Mouse (Mus musculus): ENCODE results near the gene Acadl. TPM values are rescaled to one million over a fixed set of nuclear protein-coding genes. Genes with fewer than 3 reads are reported as not detected.

Acadl gene
- polyA plus RNA-seq, 1 experiment, result 141 TPM

- TF ChIP-seq REST (IDR thresholded peaks at IDR 0.05; ENCODE audit: insufficient read depth, insufficient read length), result no peak
- no peak for TF ChIP-seq MAX (IDR thresholded peaks at IDR 0.05; ENCODE audit: low read depth)
- TF ChIP-seq USF1 (IDR thresholded peaks at IDR 0.05; ENCODE audit: low read depth), result no peak
- TF ChIP-seq MYOG (IDR thresholded peaks at IDR 0.05; ENCODE audit: control insufficient read depth in 1 of 3, insufficient read depth in 1 of 3, insufficient read length in 2 of 3, low read depth in 2 of 3), result no peak
- no peak for TF ChIP-seq TCF12 (IDR thresholded peaks at IDR 0.05; ENCODE audit: insufficient read depth, poor library complexity, severe bottlenecking)
- TF ChIP-seq TCF3 (IDR thresholded peaks at IDR 0.05; ENCODE audit: insufficient read length, low read depth), result no peak
- no peak for TF ChIP-seq POLR2AphosphoS2 (IDR thresholded peaks at IDR 0.05; ENCODE audit: insufficient read length, low read depth)
- no peak for TF ChIP-seq MYOD1 (IDR thresholded peaks at IDR 0.05; ENCODE audit: control insufficient read depth in 1 of 3, insufficient read length in 2 of 3, low read depth in 2 of 3)
- TF ChIP-seq CEBPB (IDR thresholded peaks at IDR 0.05; ENCODE audit: insufficient read depth, poor library complexity, severe bottlenecking), result no peak
- TF ChIP-seq E2F4 (IDR thresholded peaks at IDR 0.05; ENCODE audit: insufficient read depth), result no peak
- TF ChIP-seq SRF (IDR thresholded peaks at IDR 0.05; ENCODE audit: control insufficient read depth, insufficient read length, low read depth), result no peak
- no peak for TF ChIP-seq POLR2A (IDR thresholded peaks at IDR 0.05; ENCODE audit: insufficient read length, low read depth)
- Histone ChIP-seq H3K4me3 (no peak overlapping the region), H3ac (ENCODE audit: control insufficient read depth, insufficient read length) (no peak overlapping the region), H3K27me3 (ENCODE audit: control insufficient read depth, insufficient read depth, insufficient read length) (no peaks in the 10 kb centered on the region), H3K36me3 (ENCODE audit: control insufficient read depth, insufficient read depth) (peaks cover 11% of the 10 kb centered on the region), H3K4me2 (ENCODE audit: low read depth) (no peak overlapping the region), H3K79me2 (ENCODE audit: control insufficient read depth, insufficient read depth) (no peaks in the 10 kb centered on the region)
Observed at GRCm38 (mm10) chr1:66837207-66837606, 25.9 kb downstream of the Acadl start.

DNA sequence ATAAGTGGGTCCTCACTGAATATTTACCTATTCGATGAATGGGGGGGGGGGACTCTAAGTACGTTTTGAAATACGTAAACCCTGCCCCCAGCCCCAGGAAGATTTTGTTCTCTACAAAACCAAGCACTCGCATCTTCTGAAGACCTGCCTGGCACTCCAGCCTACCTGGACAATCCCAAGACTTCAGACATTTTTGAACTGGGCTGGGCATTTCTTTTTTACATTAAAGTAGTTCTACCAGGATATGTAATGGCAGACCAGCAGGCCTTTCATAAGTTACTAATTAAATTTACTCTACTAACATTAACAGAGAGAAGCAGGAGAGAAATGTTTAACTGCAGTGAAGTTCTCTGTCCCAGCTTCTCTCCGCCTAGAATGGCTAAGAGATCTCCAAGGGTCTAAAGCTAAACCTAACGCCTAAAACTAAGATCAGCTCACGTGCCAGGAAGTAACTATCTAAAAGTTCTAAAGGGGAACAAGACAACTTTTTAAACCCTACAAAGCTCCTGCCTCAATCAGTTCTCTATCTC is 30.4 kb downstream of the Acadl start:
- Histone ChIP-seq H3K4me2 (ENCODE audit: low read depth) (no peak overlapping the region), H3K4me3 (no peak overlapping the region), H3ac (ENCODE audit: control insufficient read depth, insufficient read length) (no peak overlapping the region), H3K27me3 (ENCODE audit: control insufficient read depth, insufficient read depth, insufficient read length) (no peaks in the 10 kb centered on the region), H3K36me3 (ENCODE audit: control insufficient read depth, insufficient read depth) (peaks cover 14% of the 10 kb centered on the region), H3K79me2 (ENCODE audit: control insufficient read depth, insufficient read depth) (no peaks in the 10 kb centered on the region)
- no peak for TF ChIP-seq CEBPB (IDR thresholded peaks at IDR 0.05; ENCODE audit: insufficient read depth, poor library complexity, severe bottlenecking)
- no peak for TF ChIP-seq MYOG (IDR thresholded peaks at IDR 0.05; ENCODE audit: control insufficient read depth in 1 of 3, insufficient read depth in 1 of 3, insufficient read length in 2 of 3, low read depth in 2 of 3)
- no peak for TF ChIP-seq REST (IDR thresholded peaks at IDR 0.05; ENCODE audit: insufficient read depth, insufficient read length)
- TF ChIP-seq MYOD1 (IDR thresholded peaks at IDR 0.05; ENCODE audit: control insufficient read depth in 1 of 3, insufficient read length in 2 of 3, low read depth in 2 of 3), result no peak
- TF ChIP-seq POLR2AphosphoS2 (IDR thresholded peaks at IDR 0.05; ENCODE audit: insufficient read length, low read depth), result no peak
- no peak for TF ChIP-seq TCF3 (IDR thresholded peaks at IDR 0.05; ENCODE audit: insufficient read length, low read depth)
- no peak for TF ChIP-seq TCF12 (IDR thresholded peaks at IDR 0.05; ENCODE audit: insufficient read depth, poor library complexity, severe bottlenecking)
- TF ChIP-seq POLR2A (IDR thresholded peaks at IDR 0.05; ENCODE audit: insufficient read length, low read depth), result no peak
- no peak for TF ChIP-seq USF1 (IDR thresholded peaks at IDR 0.05; ENCODE audit: low read depth)
- no peak for TF ChIP-seq E2F4 (IDR thresholded peaks at IDR 0.05; ENCODE audit: insufficient read depth)
- no peak for TF ChIP-seq SRF (IDR thresholded peaks at IDR 0.05; ENCODE audit: control insufficient read depth, insufficient read length, low read depth)
- TF ChIP-seq MAX (IDR thresholded peaks at IDR 0.05; ENCODE audit: low read depth), result no peak

DNA sequence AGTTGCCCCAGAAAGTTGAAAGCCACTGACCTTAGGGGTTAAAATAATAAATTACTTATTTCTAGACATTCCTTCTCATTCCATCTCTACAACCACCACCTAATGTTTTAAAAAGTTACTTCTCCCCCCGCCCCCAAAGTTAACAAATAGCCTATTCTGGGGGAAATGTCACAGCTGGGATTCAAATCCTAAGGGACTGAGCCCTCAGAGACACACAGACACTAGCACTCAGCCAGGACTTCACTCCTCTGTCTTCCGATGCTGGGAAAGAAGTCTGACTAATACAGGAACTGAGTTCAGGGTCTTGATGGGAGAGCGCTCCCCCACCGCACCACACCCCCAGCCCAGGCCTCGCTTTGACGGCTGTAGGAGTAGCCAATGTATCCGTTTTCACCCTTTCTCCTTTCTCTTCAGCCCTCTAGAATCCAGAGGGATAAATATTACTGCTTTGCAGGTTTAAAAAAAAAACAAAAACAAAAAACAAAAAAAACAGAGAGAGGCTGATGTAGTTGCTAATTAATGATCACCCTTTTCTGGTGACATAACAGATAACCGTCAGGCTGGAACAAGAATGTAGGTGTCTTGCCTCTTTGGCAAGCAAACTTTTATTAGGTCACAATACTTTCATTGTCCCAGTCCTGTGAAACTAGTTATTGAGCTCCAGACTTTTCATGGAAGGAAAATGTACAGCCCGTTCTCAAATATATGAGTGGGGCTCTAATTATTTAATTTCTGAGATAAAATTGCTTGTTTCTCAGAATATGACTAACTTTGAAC is 31.1 kb downstream of the Acadl start:
- H3K36me3 ChIP-seq (ENCODE audit: control insufficient read depth, insufficient read depth), result peaks cover 14% of the 10 kb centered on the region
- H3K27me3 ChIP-seq (ENCODE audit: control insufficient read depth, insufficient read depth, insufficient read length), result no peaks in the 10 kb centered on the region

GRCm38 (mm10) chr1:66829400-66830080 is 33.5 kb downstream of the Acadl start:
- no peak for TF ChIP-seq POLR2AphosphoS2 (IDR thresholded peaks at IDR 0.05; ENCODE audit: insufficient read length, low read depth)
- no peak for TF ChIP-seq REST (IDR thresholded peaks at IDR 0.05; ENCODE audit: insufficient read depth, insufficient read length)
- TF ChIP-seq MYOG (IDR thresholded peaks at IDR 0.05; ENCODE audit: control insufficient read depth in 1 of 3, insufficient read depth in 1 of 3, insufficient read length in 2 of 3, low read depth in 2 of 3), result no peak
- no peak for TF ChIP-seq POLR2A (IDR thresholded peaks at IDR 0.05; ENCODE audit: insufficient read length, low read depth)
- no peak for TF ChIP-seq TCF3 (IDR thresholded peaks at IDR 0.05; ENCODE audit: insufficient read length, low read depth)
- TF ChIP-seq TCF12 (IDR thresholded peaks at IDR 0.05; ENCODE audit: insufficient read depth, poor library complexity, severe bottlenecking), result no peak
- no peak for TF ChIP-seq SRF (IDR thresholded peaks at IDR 0.05; ENCODE audit: control insufficient read depth, insufficient read length, low read depth)
- no peak for TF ChIP-seq CEBPB (IDR thresholded peaks at IDR 0.05; ENCODE audit: insufficient read depth, poor library complexity, severe bottlenecking)
- no peak for TF ChIP-seq E2F4 (IDR thresholded peaks at IDR 0.05; ENCODE audit: insufficient read depth)
- no peak for TF ChIP-seq MAX (IDR thresholded peaks at IDR 0.05; ENCODE audit: low read depth)
- no peak for TF ChIP-seq USF1 (IDR thresholded peaks at IDR 0.05; ENCODE audit: low read depth)
- no peak for TF ChIP-seq MYOD1 (IDR thresholded peaks at IDR 0.05; ENCODE audit: control insufficient read depth in 1 of 3, insufficient read length in 2 of 3, low read depth in 2 of 3)
- Histone ChIP-seq H3K36me3 (ENCODE audit: control insufficient read depth, insufficient read depth) (peaks cover 14% of the 10 kb centered on the region), H3K4me2 (ENCODE audit: low read depth) (no peak overlapping the region), H3K27me3 (ENCODE audit: control insufficient read depth, insufficient read depth, insufficient read length) (no peaks in the 10 kb centered on the region), H3K79me2 (ENCODE audit: control insufficient read depth, insufficient read depth) (no peaks in the 10 kb centered on the region), H3K4me3 (no peak overlapping the region), H3ac (ENCODE audit: control insufficient read depth, insufficient read length) (no peak overlapping the region)

More for the DNA sequence above, 31.1 kb downstream of the Acadl start:
- H3K4me2 ChIP-seq (ENCODE audit: low read depth), result no peak overlapping the region
- no peak overlapping the region for H3ac ChIP-seq (ENCODE audit: control insufficient read depth, insufficient read length)
- no peak overlapping the region for H3K4me3 ChIP-seq
- H3K79me2 ChIP-seq (ENCODE audit: control insufficient read depth, insufficient read depth), result no peaks in the 10 kb centered on the region
- no peak for TF ChIP-seq E2F4 (IDR thresholded peaks at IDR 0.05; ENCODE audit: insufficient read depth)
- TF ChIP-seq MAX (IDR thresholded peaks at IDR 0.05; ENCODE audit: low read depth), result no peak
- TF ChIP-seq TCF3 (IDR thresholded peaks at IDR 0.05; ENCODE audit: insufficient read length, low read depth), result no peak
- TF ChIP-seq POLR2A (IDR thresholded peaks at IDR 0.05; ENCODE audit: insufficient read length, low read depth), result no peak
- no peak for TF ChIP-seq MYOG (IDR thresholded peaks at IDR 0.05; ENCODE audit: control insufficient read depth in 1 of 3, insufficient read depth in 1 of 3, insufficient read length in 2 of 3, low read depth in 2 of 3)
- no peak for TF ChIP-seq USF1 (IDR thresholded peaks at IDR 0.05; ENCODE audit: low read depth)
- no peak for TF ChIP-seq SRF (IDR thresholded peaks at IDR 0.05; ENCODE audit: control insufficient read depth, insufficient read length, low read depth)
- TF ChIP-seq POLR2AphosphoS2 (IDR thresholded peaks at IDR 0.05; ENCODE audit: insufficient read length, low read depth), result no peak
- TF ChIP-seq MYOD1 (IDR thresholded peaks at IDR 0.05; ENCODE audit: control insufficient read depth in 1 of 3, insufficient read length in 2 of 3, low read depth in 2 of 3), result no peak
- no peak for TF ChIP-seq CEBPB (IDR thresholded peaks at IDR 0.05; ENCODE audit: insufficient read depth, poor library complexity, severe bottlenecking)
- TF ChIP-seq TCF12 (IDR thresholded peaks at IDR 0.05; ENCODE audit: insufficient read depth, poor library complexity, severe bottlenecking), result no peak
- no peak for TF ChIP-seq REST (IDR thresholded peaks at IDR 0.05; ENCODE audit: insufficient read depth, insufficient read length)

Data from myocyte (in vitro differentiated cells).